Mouse (Mus musculus): ENCODE measurements around the gene Mrps12.

The Mrps12 gene

GRCm38 (mm10) chr7:28758623-28759022, 17.0 kb upstream of the Mrps12 start:
- DNase-seq, result no peak

GRCm38 (mm10) chr7:28756079-28756478, 14.5 kb upstream of the Mrps12 start, which contains the start of gene Ccer2:
Ccer2 (plus strand) TSS chr7:28756174.
- DNase-seq, result no peak

- no peak for DNase-seq
Observed at GRCm38 (mm10) chr7:28749935-28750334, 8.3 kb upstream of the Mrps12 start.

- DNase-seq, result no peak
Observed at GRCm38 (mm10) chr7:28741368-28741708, 282 bp downstream of the Mrps12 start.

GRCm38 (mm10) chr7:28740949-28741348, 671 bp downstream of the Mrps12 start:
- no peak for DNase-seq

- no peak for DNase-seq
Observed at GRCm38 (mm10) chr7:28739829-28740228, 1.8 kb downstream of the Mrps12 start.

GRCm38 (mm10) chr7:28735701-28736100, 5.9 kb downstream of the Mrps12 start:
- peak; percentile 30 for DNase-seq

- DNase-seq, result no peak
Observed at GRCm38 (mm10) chr7:28733211-28733610, 8.4 kb downstream of the Mrps12 start.

GRCm38 (mm10) chr7:28732341-28733142, 9.1 kb downstream of the Mrps12 start:
- DNase-seq, result peak; percentile 91

GRCm38 (mm10) chr7:28727649-28728340, 13.8 kb downstream of the Mrps12 start:
- peak; percentile 34 for DNase-seq

GRCm38 (mm10) chr7:28726600-28726999, 15.0 kb downstream of the Mrps12 start:
- peak; percentile 87 for DNase-seq

GRCm38 (mm10) chr7:28724613-28725012, 17.0 kb downstream of the Mrps12 start:
- DNase-seq, result no peak

- DNase-seq, result no peak
Observed at GRCm38 (mm10) chr7:28722079-28722478, 19.5 kb downstream of the Mrps12 start.

- DNase-seq, result peak; percentile 42
Observed at GRCm38 (mm10) chr7:28720753-28721537, 20.7 kb downstream of the Mrps12 start.

- DNase-seq, result no peak
Observed at GRCm38 (mm10) chr7:28719650-28720049, 22.0 kb downstream of the Mrps12 start.

GRCm38 (mm10) chr7:28719159-28719558, 22.5 kb downstream of the Mrps12 start:
- no peak for DNase-seq

- DNase-seq, result no peak
Observed at GRCm38 (mm10) chr7:28717726-28718125, 23.9 kb downstream of the Mrps12 start.

GRCm38 (mm10) chr7:28716590-28717281, 24.9 kb downstream of the Mrps12 start, which contains the start of gene Fbxo17:
Fbxo17 (plus strand) TSS chr7:28716804.
- peak; percentile 77 for DNase-seq

GRCm38 (mm10) chr7:28715598-28715997, 26.0 kb downstream of the Mrps12 start:
- DNase-seq, result no peak

GRCm38 (mm10) chr7:28714667-28715066, 27.0 kb downstream of the Mrps12 start:
- no peak for DNase-seq

GRCm38 (mm10) chr7:28710962-28711361, 30.7 kb downstream of the Mrps12 start:
- no peak for DNase-seq

GRCm38 (mm10) chr7:28709454-28709853, 32.2 kb downstream of the Mrps12 start:
- no peak for DNase-seq

Data from lung, postnatal 10 days (tissue).